Mouse (Mus musculus) forebrain, embryonic 13.5 days (tissue): ENCODE data around the gene Mcoln3. TPM values are rescaled to one million over a fixed set of nuclear protein-coding genes. Genes with fewer than 3 reads are reported as not detected.

Source experiments
- ATAC-seq: fragments of 200-750 bp; cut with Nextera tagmentation; 2 replicates; pipeline ENCODE4 v1.8.0; 2017
- H3K27ac ChIP-seq: fragments of 300-500 bp; sonication (generic); 2 replicates; pipeline ENCODE4 v1.5.1; 2015; ENCODE audit warnings: inconsistent platforms, mild to moderate bottlenecking, moderate library complexity
- H3K27me3 ChIP-seq: fragments of 300-500 bp; sonication (generic); 2 replicates; pipeline ENCODE4 v1.6.1; 2015; ENCODE audit warnings: mild to moderate bottlenecking, inconsistent platforms
- H3K36me3 ChIP-seq: fragments of 300-500 bp; sonication (generic); 2 replicates; pipeline ENCODE4 v1.6.1; 2015; ENCODE audit warnings: mild to moderate bottlenecking, inconsistent platforms; ENCODE audit not compliant: poor library complexity, severe bottlenecking
- H3K4me1 ChIP-seq: fragments of 300-500 bp; sonication (generic); 2 replicates; pipeline ENCODE4 v1.6.1; 2015; ENCODE audit warnings: inconsistent platforms
- H3K4me2 ChIP-seq: fragments of 300-500 bp; sonication (generic); 2 replicates; pipeline ENCODE4 v1.6.1; 2015; ENCODE audit warnings: inconsistent platforms, mild to moderate bottlenecking, moderate library complexity
- H3K4me3 ChIP-seq: fragments of 300-500 bp; sonication (generic); 2 replicates; pipeline ENCODE4 v1.5.1; 2015; ENCODE audit warnings: mild to moderate bottlenecking, inconsistent platforms
- H3K9ac ChIP-seq: fragments of 300-500 bp; sonication (generic); 2 replicates; pipeline ENCODE4 v1.6.1; 2015; ENCODE audit warnings: mild to moderate bottlenecking, inconsistent platforms
- H3K9me3 ChIP-seq: fragments of 300-500 bp; sonication (generic); replicated peaks from 2 replicates; pipeline ENCODE4 v1.6.1; 2016; ENCODE audit warnings: inconsistent platforms
- WGBS: fragments of 180-500 bp; shearing (Covaris S2); methylation state at CpG from one replicate; pipeline ENCODE4 v1.1.7; 2015; 5-methylcytosine and 5-hydroxymethylcytosine counted together
- polyA plus RNA-seq: library from polyadenylated mRNA; unstranded; fragments of >200 nt; fragmentation: Nextera tagmentation; extraction: Ambion mirVana; gene quantifications from 2 replicates; pipeline ENCODE4 v1.2.1, GENCODE M21; 2015

The Mcoln3 gene
- polyA plus RNA-seq, 1 experiment from 2014 or later: 0.59 TPM

GRCm38 (mm10) chr3:146136422-146136821 lies 19.2 kb downstream of the Mcoln3 start:
- no peak overlapping the region for H3K27ac ChIP-seq
- H3K36me3 ChIP-seq: no peaks in the 10 kb centered on the region
- no peaks in the 10 kb centered on the region for H3K4me1 ChIP-seq
- 0 out of 2 replicates have a peak, but pooled peaks have one; percentile 33 for ATAC-seq
- H3K4me2 ChIP-seq: no peak overlapping the region
- no peaks in the 10 kb centered on the region for H3K9me3 ChIP-seq
- WGBS: 37% methylated on average over 10 of the region's 10 CpGs
- H3K27me3 ChIP-seq: no peaks in the 10 kb centered on the region
- H3K4me3 ChIP-seq: no peak overlapping the region
- no peak overlapping the region for H3K9ac ChIP-seq

DNA sequence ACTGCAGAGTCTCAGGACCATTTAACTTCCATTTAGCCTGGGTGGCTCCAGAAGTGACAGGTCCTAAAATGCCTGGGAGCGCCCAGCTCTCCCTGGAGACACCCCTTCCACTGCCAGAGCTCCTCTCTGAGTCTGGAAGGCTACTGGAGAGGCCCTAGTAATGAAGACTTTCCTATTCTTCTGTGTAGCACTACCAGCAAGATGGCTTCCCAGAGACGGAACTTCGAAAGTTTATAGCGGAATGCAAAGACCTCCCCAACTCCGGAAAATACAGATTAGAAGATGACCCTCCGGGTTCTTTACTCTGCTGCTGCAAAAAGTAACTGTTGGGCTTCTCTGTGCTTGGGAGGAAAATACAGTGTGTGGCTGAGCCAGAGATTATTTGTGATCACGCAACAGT lies 23.0 kb downstream of the Mcoln3 start:
- no peaks in the 10 kb centered on the region for H3K36me3 ChIP-seq
- H3K27me3 ChIP-seq: no peaks in the 10 kb centered on the region
- no peak for ATAC-seq
- H3K4me2 ChIP-seq: no peak overlapping the region
- H3K9ac ChIP-seq: no peak overlapping the region
- H3K4me1 ChIP-seq: no peaks in the 10 kb centered on the region
- WGBS: 94% methylated on average over 7 of the region's 7 CpGs
- H3K27ac ChIP-seq: no peak overlapping the region
- no peak overlapping the region for H3K4me3 ChIP-seq
- no peaks in the 10 kb centered on the region for H3K9me3 ChIP-seq

DNA sequence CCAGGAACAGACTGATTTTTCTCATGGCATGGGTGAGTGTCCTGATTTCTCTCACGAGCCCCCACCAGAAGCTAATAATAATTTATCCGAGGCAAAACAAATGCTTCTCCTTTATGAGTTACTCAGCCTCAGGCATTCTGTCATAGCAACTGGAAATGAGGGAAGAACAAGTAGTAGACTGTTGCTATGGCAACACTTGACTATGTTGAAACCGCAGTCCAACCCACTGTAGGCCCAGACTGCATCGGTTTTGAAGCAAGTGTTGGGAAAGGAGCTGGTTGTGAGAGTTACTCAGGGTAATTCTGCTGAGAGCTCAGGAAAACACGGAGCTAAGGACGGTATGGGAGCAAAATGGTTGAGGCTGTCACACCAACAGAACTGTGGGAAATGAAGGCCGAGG lies 25.3 kb downstream of the Mcoln3 start:
- Histone ChIP-seq H3K36me3 (no peaks in the 10 kb centered on the region), H3K9ac (no peak overlapping the region), H3K27me3 (no peaks in the 10 kb centered on the region), H3K9me3 (no peaks in the 10 kb centered on the region), H3K4me1 (no peaks in the 10 kb centered on the region), H3K4me3 (no peak overlapping the region), H3K4me2 (no peak overlapping the region), H3K27ac (no peak overlapping the region)
- WGBS: 84% methylated on average over 7 of the region's 7 CpGs
- no peak for ATAC-seq

GRCm38 (mm10) chr3:146145501-146145900 lies 28.3 kb downstream of the Mcoln3 start:
- no peaks in the 10 kb centered on the region for H3K9me3 ChIP-seq
- H3K36me3 ChIP-seq: no peaks in the 10 kb centered on the region
- no peak overlapping the region for H3K4me2 ChIP-seq
- peaks cover 14% of the 10 kb centered on the region for H3K27me3 ChIP-seq
- 56% methylated on average over 5 of the region's 5 CpGs for WGBS
- H3K4me3 ChIP-seq: no peak overlapping the region
- no peak for ATAC-seq
- no peak overlapping the region for H3K9ac ChIP-seq
- no peak overlapping the region for H3K27ac ChIP-seq
- H3K4me1 ChIP-seq: peaks cover 9% of the 10 kb centered on the region

DNA sequence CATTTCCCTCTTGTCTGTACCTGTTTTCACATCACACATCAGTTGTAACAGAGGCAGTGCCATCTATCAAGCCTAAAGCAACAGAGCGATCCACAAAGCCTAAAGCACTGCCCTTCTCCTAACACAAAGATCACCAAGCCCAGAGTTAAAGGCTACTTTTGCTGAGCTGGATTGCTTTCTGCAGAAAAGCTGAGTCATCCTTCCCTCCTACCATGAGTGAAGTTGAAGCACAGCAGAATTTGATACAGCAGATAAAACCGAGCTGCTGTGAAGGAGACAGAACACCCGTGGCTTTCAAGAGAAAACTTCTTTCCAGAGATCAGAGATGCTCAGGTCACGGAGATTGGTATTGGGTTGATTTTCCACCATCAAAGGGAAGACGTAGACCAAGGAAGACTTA lies 28.9 kb downstream of the Mcoln3 start:
- no peak for ATAC-seq
- WGBS: 79% methylated on average over 5 of the region's 5 CpGs
- H3K4me1 ChIP-seq: peaks cover 12% of the 10 kb centered on the region

GRCm38 (mm10) chr3:146149156-146150057 lies 32.2 kb downstream of the Mcoln3 start, which contains the start of gene Mcoln2:
Gene Mcoln2 (plus strand): TSS chr3:146149833.
- Histone ChIP-seq H3K4me1 (peaks cover 12% of the 10 kb centered on the region), H3K9me3 (no peaks in the 10 kb centered on the region), H3K9ac (peak within 1 kb of the TSS; percentile 55), H3K36me3 (no peaks in the 10 kb centered on the region), H3K4me3 (peak within 1 kb of the TSS; percentile 41), H3K4me2 (peak within 1 kb of the TSS; percentile 91), H3K27ac (no peak within 1 kb of the TSS), H3K27me3 (peaks cover 34% of the 10 kb centered on the region)
- WGBS: 12% methylated on average over 33 of the region's 34 CpGs
- 0 out of 2 replicates have a peak, but pooled peaks have one; percentile 16 for ATAC-seq

More for the DNA sequence above, 28.9 kb downstream of the Mcoln3 start:
- Histone ChIP-seq H3K27me3 (peaks cover 20% of the 10 kb centered on the region), H3K4me3 (no peak overlapping the region), H3K4me2 (no peak overlapping the region), H3K9me3 (no peaks in the 10 kb centered on the region), H3K36me3 (no peaks in the 10 kb centered on the region), H3K27ac (no peak overlapping the region), H3K9ac (no peak overlapping the region)

DNA sequence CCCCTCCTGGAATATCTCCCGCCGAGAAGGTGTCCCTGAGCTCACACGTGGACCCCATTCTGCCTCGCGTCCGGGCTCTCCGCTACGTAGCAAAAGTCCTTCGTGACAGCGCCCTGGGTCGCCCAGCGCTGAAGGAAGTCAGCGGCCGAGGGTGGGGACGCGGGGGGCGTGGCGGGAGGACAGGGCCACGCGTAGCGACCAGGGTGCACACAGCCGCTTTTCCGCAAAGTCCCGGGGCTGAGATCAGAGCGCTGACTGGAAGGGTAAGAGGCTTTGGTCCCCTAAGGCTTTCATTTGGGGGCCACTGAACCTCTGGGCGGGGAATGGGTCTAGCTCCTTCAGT lies 32.8 kb downstream of the Mcoln3 start:
- WGBS: 1% methylated on average over 26 of the region's 26 CpGs
- H3K4me1 ChIP-seq: peaks cover 12% of the 10 kb centered on the region
- peaks cover 34% of the 10 kb centered on the region for H3K27me3 ChIP-seq
- H3K4me3 ChIP-seq: peak overlapping the region; percentile 41
- no peaks in the 10 kb centered on the region for H3K9me3 ChIP-seq
- H3K36me3 ChIP-seq: no peaks in the 10 kb centered on the region
- peak overlapping the region; percentile 55 for H3K9ac ChIP-seq
- peak overlapping the region; percentile 91 for H3K4me2 ChIP-seq
- H3K27ac ChIP-seq: no peak overlapping the region
- 0 out of 2 replicates have a peak, but pooled peaks have one; percentile 41 for ATAC-seq

- ATAC-seq: no peak
- 28% methylated on average over 11 of the region's 11 CpGs for WGBS
- Histone ChIP-seq H3K9me3 (no peaks in the 10 kb centered on the region), H3K4me2 (peak overlapping the region; percentile 91), H3K4me3 (peak overlapping the region; percentile 41), H3K9ac (peak overlapping the region; percentile 55; the same call in 1 of the 2 replicates), H3K27ac (no peak overlapping the region), H3K36me3 (no peaks in the 10 kb centered on the region), H3K4me1 (peaks cover 12% of the 10 kb centered on the region), H3K27me3 (peaks cover 34% of the 10 kb centered on the region)
Measured at GRCm38 (mm10) chr3:146150560-146150959, 33.3 kb downstream of the Mcoln3 start.

GRCm38 (mm10) chr3:146151328-146151727 lies 34.1 kb downstream of the Mcoln3 start:
- no peak for ATAC-seq

GRCm38 (mm10) chr3:146151755-146152154 lies 34.5 kb downstream of the Mcoln3 start:
- peaks cover 12% of the 10 kb centered on the region for H3K4me1 ChIP-seq
- no peak overlapping the region for H3K4me2 ChIP-seq
- H3K4me3 ChIP-seq: no peak overlapping the region
- WGBS: 92% methylated on average over 8 of the region's 8 CpGs
- no peaks in the 10 kb centered on the region for H3K36me3 ChIP-seq
- ATAC-seq: no peak
- H3K9ac ChIP-seq: no peak overlapping the region
- H3K9me3 ChIP-seq: no peaks in the 10 kb centered on the region
- H3K27me3 ChIP-seq: peaks cover 34% of the 10 kb centered on the region
- H3K27ac ChIP-seq: no peak overlapping the region

More at GRCm38 (mm10) chr3:146151328-146151727, 34.1 kb downstream of the Mcoln3 start:
- Histone ChIP-seq H3K36me3 (no peaks in the 10 kb centered on the region), H3K4me3 (no peak overlapping the region), H3K27me3 (peaks cover 34% of the 10 kb centered on the region), H3K27ac (no peak overlapping the region), H3K4me1 (peaks cover 12% of the 10 kb centered on the region), H3K9me3 (no peaks in the 10 kb centered on the region), H3K9ac (no peak overlapping the region), H3K4me2 (no peak overlapping the region)
- 93% methylated on average over 10 of the region's 10 CpGs for WGBS

DNA sequence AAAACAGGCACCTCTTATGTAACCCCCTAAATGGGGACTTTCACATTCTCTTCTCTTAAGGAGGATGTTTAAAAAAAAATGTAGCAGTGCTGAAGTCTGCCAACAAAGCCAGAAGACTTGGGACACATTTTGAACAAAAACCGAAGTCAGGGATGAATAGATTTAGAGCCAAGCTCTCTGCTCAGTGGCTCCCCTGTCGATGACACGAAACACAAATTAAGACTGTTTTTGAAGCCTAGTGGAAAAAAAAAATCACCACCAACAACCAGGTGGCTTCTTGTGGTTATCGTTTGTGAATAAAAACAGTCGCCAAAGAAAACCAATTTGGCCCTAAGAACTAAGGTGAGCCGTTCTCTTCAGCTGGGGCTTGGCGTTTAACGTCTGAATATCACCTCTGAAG lies 35.1 kb downstream of the Mcoln3 start:
- Histone ChIP-seq H3K27ac (no peak overlapping the region), H3K36me3 (no peaks in the 10 kb centered on the region), H3K27me3 (peaks cover 34% of the 10 kb centered on the region), H3K4me3 (no peak overlapping the region), H3K4me2 (no peak overlapping the region), H3K9ac (no peak overlapping the region), H3K9me3 (no peaks in the 10 kb centered on the region), H3K4me1 (peaks cover 12% of the 10 kb centered on the region)
- WGBS: 85% methylated on average over 8 of the region's 8 CpGs
- ATAC-seq: no peak

GRCm38 (mm10) chr3:146152913-146153312 lies 35.7 kb downstream of the Mcoln3 start:
- Histone ChIP-seq H3K9me3 (no peaks in the 10 kb centered on the region), H3K27me3 (peaks cover 34% of the 10 kb centered on the region), H3K27ac (no peak overlapping the region), H3K9ac (no peak overlapping the region), H3K4me2 (no peak overlapping the region), H3K36me3 (no peaks in the 10 kb centered on the region), H3K4me1 (peaks cover 12% of the 10 kb centered on the region), H3K4me3 (no peak overlapping the region)
- no peak for ATAC-seq
- 75% methylated on average over 2 of the region's 2 CpGs for WGBS
